Mouse (Mus musculus) spleen, adult 2 months (tissue): Measurements from ENCODE around the gene Btbd18. TPM values are rescaled to one million over a fixed set of nuclear protein-coding genes. Genes with fewer than 3 reads are reported as not detected.

ENCODE experiments used
- DNase-seq, 2 experiments: peaks; one replicate each; pipeline versions ENCODE4 v3.0.0 to v3.0.0-alpha.2; 2012 to 2021; ENCODE audit warnings: low spot score in 2 of 2, low read depth in 1 of 2
- H3K27ac ChIP-seq: fragments of 200-500 bp; 2 replicates; pipeline ENCODE4 v1.5.1; 2012; ENCODE audit warnings: low read length, inconsistent platforms; ENCODE audit not compliant: insufficient read depth
- H3K27me3 ChIP-seq: fragments of 200-500 bp; 2 replicates; pipeline ENCODE4 v1.6.1; 2012; ENCODE audit warnings: mild to moderate bottlenecking, moderate library complexity, low read length, inconsistent platforms; ENCODE audit not compliant: control insufficient read depth, insufficient read depth
- H3K36me3 ChIP-seq: fragments of 200-500 bp; 2 replicates; pipeline ENCODE4 v1.6.1; 2012; ENCODE audit warnings: mild to moderate bottlenecking, low read length, inconsistent platforms; ENCODE audit not compliant: control insufficient read depth, insufficient read depth
- H3K4me1 ChIP-seq: fragments of 200-500 bp; 2 replicates; pipeline ENCODE4 v1.6.1; 2011; ENCODE audit warnings: inconsistent platforms; ENCODE audit not compliant: control insufficient read depth, insufficient read depth, insufficient read length
- H3K4me3 ChIP-seq: fragments of 200-500 bp; 2 replicates; pipeline ENCODE4 v1.5.1; 2011; ENCODE audit warnings: mild to moderate bottlenecking, inconsistent platforms; ENCODE audit not compliant: insufficient read depth, insufficient read length; ENCODE audit errors: extremely low read depth
- CTCF ChIP-seq: fragments of 200-500 bp; IDR thresholded peaks from 2 replicates; pipeline ENCODE4 v1.5.1; 2011; ENCODE audit warnings: mild to moderate bottlenecking, inconsistent platforms; ENCODE audit not compliant: insufficient read depth, insufficient read length, insufficient replicate concordance; ENCODE audit errors: extremely low read depth
- POLR2A ChIP-seq: fragments of 200-500 bp; IDR thresholded peaks from 2 replicates; pipeline ENCODE4 v1.6.1; 2011; ENCODE audit warnings: low read depth, low read length, inconsistent platforms
- WGBS: fragments of 180-500 bp; shearing (Covaris S2); methylation state at CpG from one replicate; pipeline ENCODE4 v1.1.7; 2018; 5-methylcytosine and 5-hydroxymethylcytosine counted together
- polyA plus RNA-seq: library from polyadenylated mRNA; depleted of rRNA; stranded (reverse); fragments of >200 nt; gene quantifications from 2 replicates; pipeline ENCODE4 v1.2.3, GENCODE M21; 2012

Gene Btbd18
- polyA plus RNA-seq, 1 experiment, result not detected

- no peak for DNase-seq
- no peak overlapping the region for H3K4me3 ChIP-seq
- H3K27ac ChIP-seq, result peak overlapping the region; percentile 73
- H3K27me3 ChIP-seq, result no peaks in the 10 kb centered on the region
- H3K36me3 ChIP-seq, result no peaks in the 10 kb centered on the region
- TF ChIP-seq CTCF (no peak), POLR2A (no peak)
- H3K4me1 ChIP-seq, result peaks cover 8% of the 10 kb centered on the region; the same call in 1 of the 2 replicates
- 75% methylated on average over 4 of the region's 4 CpGs for WGBS
These were observed 23.9 kb upstream of the Btbd18 start for GRCm38 (mm10) chr2:84634934-84635482.

GRCm38 (mm10) chr2:84635611-84636010, 23.3 kb upstream of the Btbd18 start:
- Histone ChIP-seq H3K27me3 (no peaks in the 10 kb centered on the region), H3K4me1 (peaks cover 8% of the 10 kb centered on the region; the same call in 1 of the 2 replicates), H3K27ac (peak overlapping the region; percentile 74), H3K36me3 (no peaks in the 10 kb centered on the region), H3K4me3 (no peak overlapping the region)
- whole genome bisulfite sequencing, result 59% methylated on average over 2 of the region's 2 CpGs
- DNase-seq, result no peak
- TF ChIP-seq POLR2A (no peak), CTCF (no peak)

GRCm38 (mm10) chr2:84636231-84636741, 22.6 kb upstream of the Btbd18 start:
- TF ChIP-seq POLR2A (no peak), CTCF (no peak)
- peak overlapping the region; percentile 30; the same call in 1 of the 2 replicates for H3K27ac ChIP-seq
- peaks cover 8% of the 10 kb centered on the region; the same call in 1 of the 2 replicates for H3K4me1 ChIP-seq
- H3K36me3 ChIP-seq, result no peaks in the 10 kb centered on the region
- DNase-seq, result no peak
- 83% methylated on average over 8 of the region's 8 CpGs for WGBS
- H3K4me3 ChIP-seq, result no peak overlapping the region
- H3K27me3 ChIP-seq, result no peaks in the 10 kb centered on the region

GRCm38 (mm10) chr2:84637452-84638165, 21.3 kb upstream of the Btbd18 start:
- no peak for DNase-seq

GRCm38 (mm10) chr2:84638428-84639220, 20.3 kb upstream of the Btbd18 start:
- no peak for DNase-seq
- no peak for TF ChIP-seq POLR2A
- TF ChIP-seq CTCF, result no peak
- no peaks in the 10 kb centered on the region for H3K27me3 ChIP-seq
- no peak overlapping the region; the same call in 1 of the 2 replicates for H3K27ac ChIP-seq
- WGBS, result 41% methylated on average over 5 of the region's 5 CpGs
- no peaks in the 10 kb centered on the region for H3K36me3 ChIP-seq
- H3K4me3 ChIP-seq, result no peak overlapping the region
- H3K4me1 ChIP-seq, result peaks cover 4% of the 10 kb centered on the region; the same call in 1 of the 2 replicates

More at GRCm38 (mm10) chr2:84637452-84638165, 21.3 kb upstream of the Btbd18 start:
- no peak for TF ChIP-seq CTCF
- no peak for TF ChIP-seq POLR2A
- Histone ChIP-seq H3K4me3 (no peak overlapping the region), H3K36me3 (no peaks in the 10 kb centered on the region), H3K27ac (no peak overlapping the region), H3K27me3 (no peaks in the 10 kb centered on the region), H3K4me1 (peaks cover 8% of the 10 kb centered on the region; the same call in 1 of the 2 replicates)
- 66% methylated on average over 7 of the region's 7 CpGs for WGBS

GRCm38 (mm10) chr2:84640833-84641232, 18.0 kb upstream of the Btbd18 start:
- H3K27me3 ChIP-seq, result no peaks in the 10 kb centered on the region
- DNase-seq, result no peak
- H3K36me3 ChIP-seq, result no peaks in the 10 kb centered on the region
- no peaks in the 10 kb centered on the region for H3K4me1 ChIP-seq
- H3K27ac ChIP-seq, result no peak overlapping the region
- TF ChIP-seq POLR2A (no peak), CTCF (no peak)
- H3K4me3 ChIP-seq, result no peak overlapping the region
